Mouse (Mus musculus) cortical plate, adult 2 months (tissue): ENCODE measurements around the gene Cul7. TPM values are rescaled to one million over a fixed set of nuclear protein-coding genes. Genes with fewer than 3 reads are reported as not detected.
A peak's percentile ranks its signal among the peaks of the same experiment; 100 is the strongest.

Experiments used
- H3K27ac ChIP-seq: fragments of 200-500 bp; 2 replicates; pipeline ENCODE4 v1.5.1; 2012; ENCODE audit warnings: low read length, control low read depth, inconsistent platforms; ENCODE audit not compliant: insufficient read depth
- H3K4me1 ChIP-seq: fragments of 200-500 bp; 2 replicates; pipeline ENCODE4 v1.6.1; 2011; ENCODE audit warnings: low read length; ENCODE audit not compliant: control insufficient read depth, insufficient read depth
- H3K4me3 ChIP-seq: fragments of 200-500 bp; 2 replicates; pipeline ENCODE4 v1.5.1; 2011; ENCODE audit warnings: mild to moderate bottlenecking, low read length, control low read depth; ENCODE audit not compliant: insufficient read depth
- CTCF ChIP-seq: fragments of 200-500 bp; IDR thresholded peaks from 2 replicates; pipeline ENCODE4 v1.5.1; 2011; ENCODE audit warnings: mild to moderate bottlenecking, control low read depth, low read length; ENCODE audit not compliant: insufficient read depth; ENCODE audit errors: extremely low read depth
- POLR2A ChIP-seq: fragments of 200-500 bp; IDR thresholded peaks from 2 replicates; pipeline ENCODE4 v1.6.1; 2011; ENCODE audit warnings: mild to moderate bottlenecking, low read length, control low read depth; ENCODE audit not compliant: insufficient read depth; ENCODE audit errors: extremely low read depth
- polyA plus RNA-seq: library from polyadenylated mRNA; depleted of rRNA; stranded (reverse); fragments of >200 nt; gene quantifications from 2 replicates; pipeline ENCODE4 v1.2.3, GENCODE M21; 2012

The Cul7 gene
- polyA plus RNA-seq, 1 experiment, result 25.8 TPM

DNA sequence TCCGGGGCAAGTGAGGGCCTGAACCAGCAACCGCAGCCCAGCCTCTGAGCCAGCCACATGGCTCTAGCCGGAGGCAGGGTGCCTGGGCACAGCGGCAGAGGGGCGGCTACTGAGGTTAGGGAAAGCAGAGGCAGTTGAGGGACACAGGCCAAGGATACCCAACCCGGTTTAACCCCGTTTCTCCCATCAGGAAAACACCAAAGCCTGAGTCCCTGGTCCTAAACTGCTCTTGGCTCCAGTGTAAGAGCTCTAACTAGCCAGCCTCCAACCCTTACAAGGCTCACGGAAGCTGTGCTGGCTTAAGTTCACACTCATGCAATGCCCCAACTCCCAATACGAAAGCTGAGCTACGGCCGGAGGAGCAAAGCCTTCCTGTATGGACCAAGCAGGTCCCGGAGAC is 25.5 kb upstream of the Cul7 start:
- peaks cover 4% of the 10 kb centered on the region for H3K4me1 ChIP-seq
- H3K27ac ChIP-seq, result no peak overlapping the region
- H3K4me3 ChIP-seq, result no peak overlapping the region
- TF ChIP-seq POLR2A (no peak), CTCF (no peak)

DNA sequence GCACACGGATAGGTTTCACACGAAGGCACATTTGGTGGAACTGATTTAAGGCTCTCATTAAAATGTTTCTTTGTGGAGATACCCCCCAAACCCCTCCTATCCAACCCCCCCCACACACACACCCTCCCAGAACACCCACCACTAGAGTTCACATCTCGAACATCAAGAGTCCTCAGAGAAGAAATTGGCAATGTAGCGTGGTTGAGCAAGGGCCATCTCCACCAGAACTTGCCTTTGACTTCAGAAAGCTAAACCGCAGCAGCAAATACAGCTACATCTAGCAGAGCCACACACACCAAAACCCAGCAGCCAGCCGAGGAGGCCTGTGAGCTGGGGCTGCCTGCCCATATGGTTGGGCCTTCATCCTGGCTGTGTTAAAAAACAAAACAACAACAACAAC is 22.7 kb upstream of the Cul7 start:
- no peak overlapping the region for H3K27ac ChIP-seq
- H3K4me3 ChIP-seq, result no peak overlapping the region; the same call in 1 of the 2 replicates
- H3K4me1 ChIP-seq, result peaks cover 2% of the 10 kb centered on the region
- no peak for TF ChIP-seq CTCF

GRCm38 (mm10) chr17:46628471-46628790 is 21.7 kb upstream of the Cul7 start:
- TF ChIP-seq CTCF, result no peak
- no peak for TF ChIP-seq POLR2A
- H3K4me3 ChIP-seq, result peak overlapping the region; percentile 89
- H3K27ac ChIP-seq, result no peak overlapping the region
- peaks cover 2% of the 10 kb centered on the region for H3K4me1 ChIP-seq

DNA sequence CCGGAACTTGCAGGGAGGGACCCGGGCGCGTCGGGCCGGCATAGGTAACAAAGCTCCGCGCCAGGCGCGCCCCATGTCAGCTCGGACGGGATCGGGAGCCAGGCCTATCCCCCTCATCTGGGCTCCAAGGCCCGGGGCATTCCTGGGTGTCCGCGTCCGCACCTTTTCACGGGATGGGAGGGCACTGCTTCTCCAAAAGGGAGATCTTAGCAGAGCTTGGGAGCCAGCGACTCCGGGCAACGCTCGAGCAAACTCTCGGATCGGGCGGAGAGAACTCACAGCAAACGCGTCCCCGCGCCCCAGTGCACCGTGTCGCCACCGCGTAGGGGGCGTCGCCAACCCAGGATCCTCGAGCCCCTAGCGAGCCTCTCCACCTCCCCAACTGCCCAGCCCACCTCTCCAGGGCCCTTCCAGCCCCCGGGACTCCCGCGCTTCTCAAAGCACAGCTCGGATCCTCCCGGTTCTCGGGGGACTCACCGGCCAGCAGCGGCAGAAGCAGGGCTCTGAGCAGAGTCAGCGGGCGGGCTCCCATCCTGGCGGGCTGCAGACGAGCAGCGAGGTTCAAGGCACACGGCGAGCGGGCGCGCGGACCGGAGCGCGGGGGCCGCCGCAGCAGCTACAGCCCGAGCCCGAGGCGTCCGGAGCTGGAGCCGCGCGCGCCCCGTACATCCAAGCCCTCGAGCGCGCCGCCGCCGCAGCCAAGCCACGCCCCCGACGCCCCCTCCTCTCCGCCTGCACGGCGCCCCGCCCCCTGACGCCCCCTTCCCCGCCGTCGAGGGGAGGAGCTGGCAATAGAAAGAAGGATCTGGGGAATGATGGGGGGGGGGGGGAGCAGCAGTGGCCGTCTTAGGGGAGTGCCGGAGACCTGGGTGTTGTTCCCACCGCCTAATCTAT is 21.1 kb upstream of the Cul7 start, which contains the start of gene Ptk7:
TSS of gene Ptk7 (minus strand) at position 714 of the 894 bp plus-strand sequence.
- Histone ChIP-seq H3K27ac (no peak within 1 kb of the TSS), H3K4me3 (peak within 1 kb of the TSS; percentile 89), H3K4me1 (no peaks in the 10 kb centered on the region; the same call in 1 of the 2 replicates)
- TF ChIP-seq POLR2A (no peak), CTCF (no peak)

DNA sequence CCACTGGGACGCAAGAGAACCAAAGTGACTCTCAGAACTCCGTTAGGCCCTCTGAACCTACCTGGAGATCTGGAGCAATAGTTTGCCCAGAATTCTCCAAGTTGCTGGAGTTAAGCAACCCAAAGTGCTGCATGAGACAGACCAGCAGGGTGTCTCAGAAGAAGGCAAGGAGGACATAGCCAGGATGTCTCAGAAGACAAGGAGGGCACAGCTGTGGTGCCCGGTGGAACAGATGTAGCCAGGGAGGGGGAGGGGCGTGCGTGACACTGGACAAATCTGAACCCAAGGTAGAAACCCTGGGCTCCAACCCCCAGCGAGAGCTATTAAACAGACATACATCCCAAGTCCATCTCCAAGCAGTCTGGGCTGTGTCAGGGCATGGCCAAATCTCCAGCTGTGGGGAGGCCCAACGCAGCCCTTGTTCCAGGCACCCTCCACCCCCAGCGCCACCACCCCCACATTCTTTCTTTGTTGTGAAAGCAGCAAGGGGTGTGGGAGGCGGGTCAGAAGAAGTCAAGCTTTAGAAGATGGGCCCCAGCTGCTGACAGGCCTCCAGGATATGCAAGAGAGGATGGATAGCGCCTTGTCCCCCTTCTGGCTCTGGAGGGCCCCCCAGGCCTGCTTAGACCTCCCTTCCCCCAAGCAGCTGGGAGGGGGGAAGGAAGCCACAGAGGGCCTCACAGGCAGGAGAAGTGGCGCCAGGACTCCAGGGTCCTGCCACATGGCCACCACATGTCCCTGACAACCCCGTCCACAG is 20.3 kb upstream of the Cul7 start:
- H3K27ac ChIP-seq, result no peak overlapping the region
- no peaks in the 10 kb centered on the region; the same call in 1 of the 2 replicates for H3K4me1 ChIP-seq
- TF ChIP-seq CTCF (no peak), POLR2A (no peak)
- peak overlapping the region; percentile 89; the same call in 1 of the 2 replicates for H3K4me3 ChIP-seq

DNA sequence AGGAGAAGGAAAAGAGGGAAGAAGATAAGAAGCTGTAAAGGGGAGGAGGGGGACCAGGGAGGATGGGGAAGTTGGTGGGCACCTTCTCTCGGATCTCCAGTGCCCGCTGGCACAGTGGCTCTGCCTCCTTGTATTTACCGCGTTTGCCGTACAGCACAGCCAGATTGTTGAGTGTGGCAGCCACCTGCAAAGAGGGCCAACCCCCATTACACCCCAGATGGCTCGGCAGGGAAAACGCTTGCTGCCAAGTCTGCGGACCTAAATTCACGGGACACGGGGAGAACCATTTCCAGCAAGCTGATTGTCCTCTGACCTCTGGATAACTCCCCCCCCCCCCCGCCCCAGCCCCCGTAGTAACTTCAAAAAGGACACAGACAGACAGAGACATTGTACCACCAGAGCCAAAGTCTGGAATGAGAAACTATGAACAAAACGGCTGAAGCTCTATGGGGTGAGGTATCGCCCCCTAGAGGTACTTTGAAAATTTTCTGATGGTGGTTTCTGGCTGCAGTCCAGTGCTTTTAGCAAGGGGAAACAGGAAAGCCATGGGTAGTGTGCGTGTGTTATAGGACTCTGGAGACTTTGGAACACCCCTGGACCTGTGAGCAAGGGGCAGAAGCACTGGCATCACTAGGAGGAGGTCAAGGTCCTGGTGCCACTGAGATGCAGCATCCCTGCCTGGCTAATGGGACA is 13.2 kb upstream of the Cul7 start:
- TF ChIP-seq POLR2A (no peak), CTCF (peak; percentile 60)
- Histone ChIP-seq H3K4me1 (peaks cover 7% of the 10 kb centered on the region), H3K27ac (no peak overlapping the region), H3K4me3 (no peak overlapping the region)

DNA sequence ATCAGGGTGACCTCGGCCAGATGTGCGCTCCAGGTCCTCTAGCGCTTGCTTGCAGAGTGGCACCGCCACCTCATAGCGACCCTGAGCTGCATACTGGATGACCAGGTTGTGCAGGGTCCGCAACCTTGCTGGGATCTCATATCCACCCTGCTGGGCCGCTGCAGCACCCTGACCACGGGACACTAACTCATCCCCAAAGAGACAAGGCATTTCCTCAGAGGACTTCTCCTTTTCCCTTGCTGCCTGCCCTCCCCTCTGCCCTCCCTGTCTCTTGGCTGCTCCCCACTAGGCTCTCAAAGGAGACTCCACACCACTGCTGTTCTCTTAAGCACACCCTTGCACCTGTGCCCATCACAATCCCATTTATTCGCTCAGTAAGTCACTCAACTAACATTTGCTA is 10.2 kb upstream of the Cul7 start:
- TF ChIP-seq POLR2A (no peak), CTCF (no peak)
- H3K4me1 ChIP-seq, result peaks cover 7% of the 10 kb centered on the region
- no peak overlapping the region for H3K4me3 ChIP-seq
- no peak overlapping the region for H3K27ac ChIP-seq

DNA sequence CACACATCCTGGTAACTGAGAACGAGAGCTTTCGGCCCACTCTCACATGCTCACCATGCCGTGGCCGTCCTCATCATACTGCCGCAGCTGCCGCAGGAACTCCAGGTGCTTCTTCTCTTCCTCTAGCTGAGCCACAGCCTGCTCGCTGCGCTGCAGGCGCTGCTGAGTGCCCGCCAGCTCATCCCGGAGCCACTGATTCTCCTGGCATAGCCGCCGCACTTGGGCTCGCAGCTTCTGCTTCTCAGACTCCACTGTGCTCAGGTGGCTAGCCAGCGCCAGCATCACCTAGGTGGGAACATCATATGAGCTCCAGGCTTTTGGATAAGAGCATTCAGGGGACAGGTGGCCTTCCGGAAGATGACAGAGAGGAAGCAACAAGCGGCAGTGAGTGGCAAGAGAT is 8.1 kb upstream of the Cul7 start:
- no peak overlapping the region for H3K4me3 ChIP-seq
- no peak overlapping the region for H3K27ac ChIP-seq
- TF ChIP-seq CTCF (no peak), POLR2A (no peak)
- H3K4me1 ChIP-seq, result peaks cover 3% of the 10 kb centered on the region; the same call in 1 of the 2 replicates

DNA sequence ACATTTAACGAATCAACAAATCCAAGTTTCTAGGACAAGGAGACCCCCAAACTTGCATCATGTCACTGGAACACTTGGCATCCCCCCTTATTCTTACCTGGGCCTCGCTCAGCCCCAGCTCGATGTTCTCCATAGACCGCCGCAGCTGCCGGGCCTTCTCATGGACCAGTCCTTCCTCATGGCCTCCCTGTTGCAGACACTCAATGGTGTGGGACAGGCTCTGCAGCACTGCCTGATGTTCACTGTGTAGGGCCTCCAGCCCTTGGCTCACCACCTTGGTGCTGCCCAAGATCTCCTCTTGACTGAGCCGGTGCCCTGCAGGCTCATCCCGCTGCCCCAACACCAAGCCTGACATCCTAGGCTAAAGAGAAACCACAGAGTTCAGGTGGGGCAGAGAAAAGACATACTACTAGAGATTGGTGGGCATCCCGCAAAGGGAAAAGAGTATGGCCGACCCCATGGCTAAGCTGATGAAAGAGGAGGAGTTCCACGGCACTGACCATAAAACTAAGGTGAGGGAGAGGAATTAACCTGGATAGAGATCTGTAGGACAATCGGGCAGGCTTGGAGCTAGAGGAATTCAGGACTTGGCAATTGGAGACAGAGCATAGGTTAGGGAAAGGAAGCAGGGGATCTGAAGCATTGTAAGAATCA is 5.9 kb upstream of the Cul7 start:
- no peak for TF ChIP-seq CTCF
- TF ChIP-seq POLR2A, result no peak
- H3K27ac ChIP-seq, result no peak overlapping the region
- H3K4me3 ChIP-seq, result no peak overlapping the region
- no peaks in the 10 kb centered on the region; the same call in 1 of the 2 replicates for H3K4me1 ChIP-seq
